Mouse (Mus musculus) layer of hippocampus, postnatal 10 days (tissue): ENCODE results near the gene Phf21a. TPM values are rescaled to one million over a fixed set of nuclear protein-coding genes. Genes with fewer than 3 reads are reported as not detected.

Experiments
- DNase-seq, 2 experiments: peaks; one replicate each; pipeline ENCODE4 v3.0.0; 2021; ENCODE audit warnings: low spot score in 2 of 2
- total RNA-seq, 2 experiments: library from RNA; stranded (reverse); gene quantifications; 2 replicates each; pipeline ENCODE4 v1.2.3; 2021

The Phf21a gene
- total RNA-seq, 2 experiments from 2014 or later: 75.5 to 83.7 TPM

DNA sequence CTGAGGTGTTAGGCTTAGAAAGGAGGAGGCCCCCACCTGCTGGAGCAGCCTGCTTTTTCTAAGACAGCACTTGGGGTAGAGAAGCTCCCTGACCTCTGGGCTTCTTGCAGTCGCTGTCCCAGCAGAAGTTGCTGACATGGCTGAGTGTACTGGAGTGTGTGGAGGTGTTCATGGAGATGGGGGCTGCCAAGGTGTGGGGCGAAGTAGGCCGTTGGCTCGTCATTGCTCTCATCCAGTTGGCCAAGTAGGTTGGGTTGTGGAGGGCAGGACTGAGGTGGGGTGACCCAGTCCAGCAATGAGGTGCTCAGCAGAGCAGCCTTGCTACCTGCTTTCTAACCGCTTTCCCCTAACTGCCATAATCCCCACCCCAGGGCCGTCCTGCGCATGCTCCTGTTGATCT, 284.4 kb downstream of the Phf21a start:
- DNase-seq: no peak

DNA sequence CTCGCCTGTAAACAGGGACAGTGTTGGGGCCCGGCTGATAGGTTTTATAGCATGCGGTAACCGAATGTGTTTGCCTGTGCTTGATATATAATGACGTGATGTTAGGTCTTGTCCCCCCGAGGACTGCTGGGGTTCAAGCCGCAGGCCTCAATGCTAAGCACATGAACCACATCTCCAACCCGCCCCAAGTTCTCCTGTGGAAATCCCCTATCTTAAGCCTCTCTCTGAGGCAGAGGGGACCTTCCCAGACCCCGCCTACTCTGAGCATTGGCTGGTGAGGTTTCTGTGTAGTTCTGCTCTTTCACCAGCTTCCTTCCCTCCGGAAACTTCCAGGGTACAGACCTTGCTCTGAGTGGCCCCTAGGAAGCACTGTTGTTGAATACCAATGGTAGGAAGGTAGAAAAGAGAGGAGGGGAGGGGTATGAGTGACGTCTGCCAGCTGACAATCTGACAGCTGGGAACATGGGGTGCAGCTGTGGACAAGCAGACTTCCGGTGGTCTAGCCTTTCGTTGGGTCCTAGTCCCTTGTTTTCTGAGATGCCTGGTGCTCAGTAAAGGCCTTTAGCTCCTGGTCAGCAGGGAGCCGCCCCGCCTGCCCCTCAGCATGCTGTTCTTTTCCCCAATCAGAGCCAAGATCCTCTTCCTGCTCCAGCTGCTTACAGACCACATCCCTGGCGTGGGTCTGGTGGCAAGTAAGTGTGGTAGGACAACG, 287.0 kb downstream of the Phf21a start:
- no peak for DNase-seq

GRCm38 (mm10) chr2:92380495-92381050, 287.7 kb downstream of the Phf21a start:
- no peak for DNase-seq

DNA sequence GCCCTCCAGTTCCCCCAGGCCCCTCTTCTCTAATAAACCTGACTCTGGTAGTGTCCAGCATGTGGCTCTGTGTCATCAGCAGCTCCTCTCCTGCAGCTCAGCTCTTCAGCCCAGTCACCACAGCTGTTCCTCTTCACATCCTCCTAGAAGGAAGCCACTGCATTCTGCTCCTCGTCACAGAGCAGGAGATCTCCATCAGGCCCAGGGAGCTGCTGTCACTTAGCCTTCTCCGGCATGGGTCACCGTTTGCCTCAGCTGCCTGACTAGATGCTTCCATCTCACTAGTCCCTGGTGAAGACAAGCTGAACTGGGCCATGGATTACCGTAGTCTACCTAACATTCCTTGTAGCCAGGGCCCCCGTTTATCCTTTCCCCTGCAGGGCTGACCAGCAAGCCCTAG, 288.2 kb downstream of the Phf21a start:
- no peak for DNase-seq

- no peak for DNase-seq
Observed at GRCm38 (mm10) chr2:92381901-92382588, 289.1 kb downstream of the Phf21a start, which contains the start of gene 1700029I15Rik. TSS of gene 1700029I15Rik (plus strand) at chr2:92382538.

GRCm38 (mm10) chr2:92382759-92383158, 289.8 kb downstream of the Phf21a start:
- DNase-seq: no peak

DNA sequence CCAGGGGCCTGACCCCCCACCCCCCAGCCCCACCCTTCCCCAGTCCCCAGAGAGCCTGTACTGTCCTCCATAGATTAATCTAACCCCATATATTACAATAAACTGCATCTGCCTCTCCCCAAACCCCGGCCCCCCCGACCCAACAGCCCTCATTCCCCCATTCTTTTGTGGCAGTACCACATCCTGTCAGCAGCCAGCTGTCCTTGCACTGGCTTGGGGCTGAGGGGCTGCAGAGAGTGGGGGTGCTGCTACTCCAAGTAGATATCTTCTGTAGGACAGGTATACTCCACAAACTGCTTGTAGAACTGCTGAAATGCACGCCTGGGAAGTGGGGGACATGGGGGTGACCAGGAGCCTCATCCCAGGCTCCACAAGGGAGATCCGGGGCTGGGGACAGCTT, 291.2 kb downstream of the Phf21a start:
- DNase-seq: no peak

GRCm38 (mm10) chr2:92385113-92386051, 292.5 kb downstream of the Phf21a start:
- DNase-seq: no peak

DNA sequence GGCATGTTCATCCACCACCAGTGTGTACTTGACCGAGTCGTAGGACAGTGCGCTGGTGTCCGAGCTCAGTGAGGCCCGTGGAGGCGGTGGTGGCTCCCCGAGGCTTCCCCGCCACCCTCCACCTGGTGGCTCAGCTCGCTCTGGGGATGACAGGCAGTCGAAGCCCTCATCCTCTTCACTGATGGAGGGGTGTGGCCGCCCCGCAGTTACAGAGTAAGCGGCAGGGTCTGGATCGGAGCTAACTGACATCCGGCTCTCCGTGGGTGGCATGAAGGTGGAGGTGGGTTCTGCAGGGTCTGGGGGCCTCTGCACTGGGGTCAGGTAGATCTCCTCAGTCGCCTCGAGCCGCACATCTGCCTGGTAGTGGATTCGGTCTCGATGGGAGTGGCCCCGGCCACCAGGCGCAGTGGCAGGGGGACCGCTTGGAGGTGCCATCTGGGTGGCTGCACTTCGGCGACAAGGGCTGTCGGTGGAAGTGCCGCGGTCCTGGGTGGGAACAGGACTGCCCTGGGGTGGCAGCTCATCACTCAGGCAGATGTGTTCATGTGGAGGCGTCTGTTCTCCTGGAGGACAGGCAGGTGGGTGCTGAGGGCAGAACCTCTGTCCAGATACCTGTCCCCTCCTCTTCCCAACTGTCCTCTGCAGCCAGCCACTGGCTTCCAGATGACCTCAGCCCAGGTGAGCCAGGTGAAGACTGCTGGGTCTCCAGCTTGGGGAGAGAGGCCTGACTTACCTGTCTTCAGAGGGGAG, 294.1 kb downstream of the Phf21a start:
- DNase-seq: no peak

DNA sequence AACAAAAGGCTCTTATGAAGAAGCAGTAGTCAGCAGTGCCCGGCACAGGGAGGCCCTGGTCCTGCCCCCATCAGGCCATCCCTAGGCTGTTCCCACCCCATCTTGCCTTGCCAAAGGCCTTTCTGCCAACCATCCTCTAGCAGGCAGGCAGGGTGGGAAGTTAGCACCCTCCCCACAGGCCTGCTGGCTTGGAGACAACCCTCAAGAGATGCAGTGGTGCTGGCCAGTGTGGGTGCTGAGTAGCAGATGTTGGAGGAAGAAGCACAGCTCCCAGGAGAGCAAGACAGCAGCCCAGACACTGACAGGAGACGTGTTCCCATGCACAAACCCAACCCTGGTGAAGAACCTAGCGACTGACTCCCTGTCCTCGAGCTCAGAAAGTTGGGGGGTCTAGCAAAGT, 294.7 kb downstream of the Phf21a start:
- DNase-seq: no peak

DNA sequence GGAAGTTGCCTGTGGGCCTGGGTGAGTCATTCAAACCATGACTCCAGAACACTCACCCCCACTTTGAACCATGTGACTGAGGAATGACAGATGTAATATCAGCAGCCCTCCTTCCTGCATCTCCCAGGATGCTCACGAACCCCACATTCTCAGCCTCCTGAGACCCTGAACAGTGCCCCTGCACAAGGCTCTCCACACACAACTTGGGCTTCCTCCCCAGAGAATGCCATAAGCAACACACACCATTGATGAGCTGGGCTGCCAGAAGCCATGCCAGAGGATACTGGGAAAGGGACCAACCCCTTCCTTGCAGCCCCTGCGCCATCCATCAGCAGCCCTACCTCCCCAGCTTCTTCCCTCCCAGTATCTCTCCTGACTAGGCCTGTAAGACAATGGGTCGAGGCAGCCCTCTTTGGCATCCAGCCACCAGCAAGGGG, 295.2 kb downstream of the Phf21a start:
- DNase-seq: peak in 1 of 2 experiments; percentile 58

- peak; percentile 87 to 92 for DNase-seq
Observed at GRCm38 (mm10) chr2:92388891-92389641, 296.1 kb downstream of the Phf21a start.

DNA sequence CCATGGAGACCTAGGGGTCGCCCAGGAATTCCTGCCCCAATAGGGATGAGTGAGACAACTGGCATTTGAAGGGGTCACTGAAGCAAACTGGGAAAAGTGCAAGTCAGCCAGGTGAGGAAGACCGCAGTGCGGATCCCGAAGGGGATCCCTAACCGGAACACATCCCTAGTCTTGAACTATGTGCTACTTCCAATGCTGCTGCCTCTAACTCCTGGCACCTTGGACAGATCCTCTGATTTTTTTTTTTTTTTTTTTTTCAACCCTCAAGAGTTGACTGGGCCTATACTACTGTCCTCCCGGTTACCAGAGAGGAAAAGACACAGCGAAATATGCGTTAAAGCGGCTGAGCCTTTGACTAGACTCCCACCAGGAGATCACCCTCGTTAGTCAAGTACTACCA, 296.7 kb downstream of the Phf21a start:
- no peak for DNase-seq

DNA sequence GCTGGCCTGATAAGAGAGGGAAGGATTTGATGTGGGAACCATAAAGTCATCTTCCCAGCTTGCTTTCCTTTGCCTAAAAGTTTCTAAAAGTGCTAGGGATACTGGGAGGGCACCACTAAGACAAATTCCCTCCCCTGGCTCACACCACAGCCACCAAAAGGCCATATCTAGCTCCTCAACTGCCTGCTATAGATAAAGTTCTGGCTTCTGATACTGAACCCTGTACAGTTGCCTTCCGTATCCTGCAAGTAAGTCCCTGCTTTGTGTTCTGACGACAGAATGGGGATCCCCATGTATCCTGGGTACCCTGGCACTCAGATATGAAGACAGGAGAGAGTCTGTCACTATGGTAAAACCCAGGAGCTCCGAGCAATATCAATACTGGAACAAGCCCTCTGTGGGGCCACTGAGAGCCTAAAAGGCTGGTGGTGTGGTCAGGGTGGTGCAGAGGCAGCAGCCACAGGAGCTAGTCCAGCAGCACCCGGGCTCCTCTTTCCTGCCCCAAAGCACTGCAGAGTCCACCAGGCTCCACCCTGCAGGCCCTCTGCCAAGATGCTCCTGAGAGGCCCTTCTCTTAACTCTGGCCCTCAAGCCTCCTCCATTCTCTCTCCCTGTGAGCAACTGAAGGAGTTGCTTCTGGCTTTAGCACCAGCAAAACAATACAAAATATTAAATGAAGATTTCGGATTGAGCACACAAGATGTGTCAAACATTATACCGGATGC, 297.5 kb downstream of the Phf21a start:
- DNase-seq: no peak

- DNase-seq: no peak
Observed at GRCm38 (mm10) chr2:92391116-92391515, 298.2 kb downstream of the Phf21a start.

DNA sequence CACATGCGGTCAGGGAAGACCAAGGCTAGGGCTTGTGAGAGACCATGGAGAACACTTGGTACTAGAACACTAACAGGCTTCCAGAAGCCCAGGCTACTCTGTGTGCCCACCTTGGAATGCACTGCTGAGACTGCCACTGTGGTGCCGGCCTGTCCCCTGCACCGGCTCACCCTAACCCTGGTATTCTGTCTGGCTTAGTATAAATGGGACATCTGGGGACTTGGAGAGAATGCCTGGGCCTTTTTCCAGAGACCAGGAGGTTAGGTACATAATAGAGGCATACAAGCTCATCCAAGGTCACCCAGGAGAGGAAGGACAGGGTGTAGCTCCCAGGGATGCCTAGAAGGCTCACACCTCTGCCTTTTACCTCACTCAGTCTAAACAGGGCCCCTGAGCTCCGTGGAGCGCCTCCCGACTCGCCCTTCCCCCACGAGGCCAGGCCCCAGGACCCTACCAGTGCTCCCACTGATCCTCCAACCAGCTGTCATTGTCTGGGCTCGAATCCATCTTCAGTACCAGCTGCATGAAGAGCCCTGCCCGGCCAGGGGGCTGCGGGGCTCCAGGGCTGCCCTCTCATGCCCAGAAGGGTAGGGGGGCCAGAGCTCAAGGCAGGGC, 298.9 kb downstream of the Phf21a start:
- no peak for DNase-seq

DNA sequence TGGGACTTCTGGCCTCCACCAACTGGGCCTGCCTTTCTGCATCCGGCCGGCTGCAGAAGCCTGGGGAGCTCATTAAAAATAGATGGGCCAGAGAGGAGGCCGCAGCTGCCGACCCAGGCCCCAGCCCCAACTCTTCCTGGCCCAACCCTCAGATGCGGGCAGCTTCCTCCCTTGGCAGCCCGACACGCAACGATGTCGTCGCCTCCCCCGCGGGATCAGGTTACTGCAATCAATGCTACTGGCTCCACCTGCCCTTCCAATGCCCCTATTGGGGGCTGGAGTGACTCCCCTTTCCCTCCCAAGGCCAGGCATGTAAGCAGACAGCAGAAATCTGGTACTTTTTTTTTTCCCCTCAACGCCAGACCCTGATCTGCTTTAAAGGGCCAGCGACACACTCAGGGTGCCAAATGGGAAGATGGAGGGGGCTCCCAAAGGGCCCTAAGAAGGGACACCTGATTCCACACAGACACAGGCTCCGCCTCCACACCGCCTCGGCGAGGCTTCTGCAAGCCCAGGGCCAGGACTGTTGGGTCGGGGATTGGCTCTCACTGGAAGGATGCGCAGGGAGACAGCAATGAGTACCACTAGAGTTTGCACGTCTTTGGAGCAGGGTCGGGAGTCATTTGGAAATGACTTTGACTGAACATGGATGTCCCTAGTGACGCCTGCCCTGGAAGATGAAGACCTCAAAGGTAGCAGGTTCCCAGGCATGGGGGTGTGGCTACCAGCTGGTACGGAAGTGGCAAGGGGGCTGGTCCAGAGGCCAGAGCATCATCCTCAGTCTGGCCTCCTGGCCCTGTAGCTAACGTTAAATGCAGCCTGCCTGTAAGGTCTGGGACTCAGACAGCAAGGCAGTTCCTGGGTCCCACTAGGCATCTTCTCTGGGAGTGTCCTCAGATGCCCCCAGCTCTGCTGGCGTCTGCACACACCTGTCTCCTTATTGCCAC, 299.7 kb downstream of the Phf21a start:
- DNase-seq: peak in 1 of 2 experiments; percentile 55

DNA sequence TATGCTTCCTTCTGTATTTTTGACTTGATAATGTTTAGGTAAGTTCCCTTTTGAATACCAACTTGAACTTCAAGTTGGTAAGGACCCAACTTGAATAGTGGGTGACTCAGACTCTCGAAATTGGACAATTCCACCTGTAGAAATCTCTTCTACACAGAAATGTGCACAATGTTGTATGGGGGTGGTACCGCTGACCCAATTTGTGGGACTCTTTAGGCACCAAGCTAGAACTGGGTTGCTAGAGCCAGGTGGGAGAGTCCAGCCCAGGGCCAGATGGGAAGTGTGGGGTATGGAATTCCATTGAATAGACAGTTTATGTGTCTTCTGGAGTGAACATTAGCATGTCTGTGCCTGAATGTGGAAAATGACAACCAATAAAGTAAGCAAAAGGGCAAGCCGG, 302.6 kb downstream of the Phf21a start:
- DNase-seq: no peak
